Mouse (Mus musculus) heart, adult 18-20 months (tissue): ENCODE data around the gene Slc22a15. TPM values are rescaled to one million over a fixed set of nuclear protein-coding genes. Genes with fewer than 3 reads are reported as not detected.
A peak's percentile ranks its signal among the peaks of the same experiment; 100 is the strongest.

ENCODE experiments used
- DNase-seq, 2 experiments: peaks; one replicate each; pipeline ENCODE4 v3.0.0; 2021 to 2022; ENCODE audit warnings: mixed read lengths in 1 of 2
- total RNA-seq, 2 experiments: library from RNA; stranded (reverse); gene quantifications; 2 replicates each; pipeline ENCODE4 v1.2.3; 2021

Slc22a15 gene
- total RNA-seq, 2 experiments from 2014 or later, result 1.4 to 2.9 TPM

- no peak for DNase-seq
Observed at GRCm38 (mm10) chr3:101916525-101916924, 7.7 kb downstream of the Slc22a15 start.

DNA sequence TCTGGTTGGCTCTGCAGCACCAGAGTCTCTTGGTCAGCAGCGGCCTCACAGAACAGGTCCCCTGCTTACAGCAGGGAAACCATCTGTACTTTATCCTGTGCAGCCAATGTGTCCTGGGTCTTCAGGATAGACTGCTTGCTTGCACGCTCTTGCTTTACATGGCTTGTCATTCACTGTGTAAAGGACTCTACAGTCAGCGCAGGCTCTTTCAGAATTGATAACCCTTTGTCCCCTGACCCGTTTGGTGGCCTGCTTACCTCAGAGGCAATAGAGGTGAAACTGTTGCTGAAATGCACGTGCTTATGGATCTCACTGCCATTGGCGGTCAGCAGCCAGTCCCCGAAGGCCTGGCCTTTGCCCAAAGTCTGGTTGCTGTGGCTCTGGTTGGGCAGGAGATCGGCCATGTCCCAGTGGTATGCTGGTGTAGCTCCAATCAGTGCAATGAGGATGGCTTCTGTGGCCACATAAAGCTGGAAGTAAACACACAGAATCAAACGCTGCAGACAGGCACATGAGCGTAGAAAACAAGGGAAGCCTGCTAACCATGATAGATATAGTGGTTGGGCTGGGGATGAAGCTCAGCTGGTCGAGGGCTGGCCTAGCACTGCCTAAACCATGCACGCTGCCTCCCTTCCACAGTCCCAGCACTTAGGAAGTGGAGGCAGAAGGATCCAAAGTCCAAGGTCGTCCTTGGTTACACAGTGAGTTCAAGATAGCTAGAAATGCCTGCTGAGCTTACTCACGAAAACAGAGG lies 9.0 kb downstream of the Slc22a15 start:
- DNase-seq, result no peak

GRCm38 (mm10) chr3:101914266-101914665 lies 10.0 kb downstream of the Slc22a15 start:
- no peak for DNase-seq

- DNase-seq, result no peak
Observed at GRCm38 (mm10) chr3:101912041-101912440, 12.2 kb downstream of the Slc22a15 start.

GRCm38 (mm10) chr3:101907049-101907448 lies 17.2 kb downstream of the Slc22a15 start:
- DNase-seq, result no peak

DNA sequence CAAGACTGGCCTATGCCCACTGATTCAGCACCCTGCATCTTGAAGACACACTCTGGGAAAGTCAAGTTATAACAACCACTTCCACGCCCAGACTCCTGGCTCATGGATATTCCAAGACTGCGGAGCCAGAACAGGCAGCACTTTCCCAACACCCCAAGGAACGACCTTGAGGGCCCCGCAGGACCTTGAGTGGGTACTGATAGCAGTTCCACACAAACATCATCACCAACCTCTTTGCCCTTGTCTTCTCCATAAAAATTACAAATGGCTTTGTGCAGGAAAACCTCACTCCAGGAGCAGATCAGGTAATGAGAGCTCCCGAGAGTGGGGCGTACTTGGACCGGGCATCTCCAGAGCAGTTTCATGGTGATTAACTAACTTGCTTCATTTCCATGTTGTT lies 19.5 kb downstream of the Slc22a15 start:
- DNase-seq, result no peak

DNA sequence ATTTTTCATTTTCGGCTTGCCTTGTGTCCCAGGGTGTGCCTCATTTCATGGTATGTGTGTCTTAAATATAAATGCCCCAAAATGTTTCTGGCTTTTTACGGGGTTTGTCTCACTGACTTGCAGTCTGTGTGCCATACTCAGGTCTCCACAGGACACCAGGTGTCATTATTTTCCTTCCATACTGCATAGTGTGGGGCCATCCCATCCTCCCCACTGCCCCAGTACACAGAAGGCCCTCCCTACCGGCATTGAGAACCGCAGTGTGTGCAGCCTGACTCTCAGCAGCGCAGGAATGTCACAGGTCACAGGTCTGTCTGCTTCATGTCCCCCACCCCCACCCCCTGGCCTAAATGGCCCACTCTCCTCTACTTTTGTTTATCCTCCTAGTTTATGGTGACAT lies 21.2 kb downstream of the Slc22a15 start:
- no peak for DNase-seq

- no peak for DNase-seq
Observed at GRCm38 (mm10) chr3:101902344-101902743, 21.9 kb downstream of the Slc22a15 start.

DNA sequence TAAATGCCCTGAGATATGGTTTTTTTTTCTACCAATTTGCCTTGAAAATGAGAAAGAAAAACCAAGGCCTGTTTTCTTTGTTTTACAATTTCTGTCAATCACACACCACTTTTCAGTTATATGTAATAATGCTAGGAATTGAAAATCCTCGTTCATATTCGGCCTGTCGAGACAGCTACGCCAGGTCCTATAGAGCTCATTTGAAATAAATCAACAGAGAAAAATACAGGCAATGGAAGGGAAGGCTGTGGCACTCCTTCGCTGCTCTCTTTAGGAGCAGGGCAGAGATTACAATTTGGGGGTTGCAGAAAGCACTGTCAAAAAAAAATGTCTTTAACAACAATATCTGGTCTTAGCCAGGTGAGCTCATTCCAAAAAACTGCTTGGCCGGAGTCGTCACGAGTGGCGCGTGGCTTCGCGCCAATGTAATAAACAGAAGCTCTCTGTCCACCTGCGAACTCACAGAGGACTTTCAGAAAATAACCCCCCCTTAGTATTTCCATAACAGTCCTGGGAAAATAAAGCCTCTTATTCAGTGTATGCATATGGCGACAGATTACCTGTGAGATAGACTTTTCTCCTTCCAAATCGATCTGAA lies 26.8 kb downstream of the Slc22a15 start:
- DNase-seq, result no peak

DNA sequence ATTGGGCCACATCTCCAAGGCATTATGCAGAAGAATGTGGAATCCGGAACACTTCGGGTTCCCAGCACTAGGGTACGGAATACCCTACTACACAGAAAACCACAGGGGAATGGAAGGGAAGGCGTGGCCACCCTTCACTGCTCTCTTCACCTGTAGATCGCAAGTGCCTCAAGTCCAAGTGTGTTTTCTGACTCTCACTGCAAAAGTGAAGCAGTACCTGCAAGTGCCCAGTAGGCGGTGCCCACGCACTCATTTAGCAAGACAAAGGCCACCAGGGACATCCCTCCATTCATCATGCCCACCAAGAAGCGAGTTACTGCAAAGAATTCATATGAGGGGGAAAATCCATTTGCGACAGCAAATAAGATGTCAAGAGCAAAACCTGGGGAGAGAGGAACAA lies 27.4 kb downstream of the Slc22a15 start:
- peak; percentile 64 to 81 for DNase-seq

DNA sequence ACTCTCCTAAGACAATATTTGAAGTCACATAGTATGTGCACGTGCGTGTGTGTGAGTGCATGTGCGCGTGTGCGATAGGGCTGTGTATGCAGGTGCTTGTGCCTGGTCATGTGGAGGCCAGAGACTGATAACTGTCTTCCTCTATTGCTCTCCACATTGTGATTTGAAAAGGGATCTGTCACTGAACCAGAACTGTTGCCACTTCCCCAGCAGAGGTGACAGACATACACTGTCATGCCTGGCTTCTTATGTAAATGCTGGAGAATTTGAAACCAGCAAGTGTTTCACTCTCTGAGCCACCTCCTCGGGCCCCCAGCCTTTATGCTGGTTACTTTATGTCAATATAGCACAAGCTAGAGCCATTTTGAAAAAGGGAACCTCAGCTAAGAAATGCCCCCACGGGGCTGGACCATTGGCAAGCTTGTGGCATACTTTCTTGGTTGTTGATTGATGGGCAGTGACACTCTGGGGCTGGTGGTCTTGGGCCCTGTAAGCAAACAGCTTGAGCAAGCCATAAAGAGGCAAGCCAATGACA lies 28.8 kb downstream of the Slc22a15 start:
- no peak for DNase-seq

GRCm38 (mm10) chr3:101885591-101885990 lies 38.7 kb downstream of the Slc22a15 start:
- peak; percentile 49 to 59 for DNase-seq

DNA sequence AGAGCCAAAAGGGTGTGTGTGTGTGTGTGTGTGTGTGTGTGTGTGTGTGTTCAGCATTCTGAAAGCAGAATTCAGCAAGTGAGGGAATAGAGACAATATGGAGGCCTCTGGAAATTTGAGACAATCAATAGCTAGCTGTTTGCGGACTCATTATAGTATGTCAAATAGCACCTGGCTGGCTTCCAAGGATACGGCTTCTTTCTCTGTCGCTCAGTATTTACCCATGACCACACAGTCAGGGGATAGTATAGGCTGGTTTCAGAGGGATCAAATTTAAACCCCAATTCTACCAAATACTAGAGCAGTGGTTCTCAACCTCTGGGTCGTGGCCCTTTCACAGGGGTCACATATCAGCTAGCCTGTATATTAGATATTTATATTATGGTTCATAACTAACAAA lies 39.2 kb downstream of the Slc22a15 start:
- DNase-seq, result no peak

- DNase-seq, result no peak
Observed at GRCm38 (mm10) chr3:101883902-101884301, 40.4 kb downstream of the Slc22a15 start.

DNA sequence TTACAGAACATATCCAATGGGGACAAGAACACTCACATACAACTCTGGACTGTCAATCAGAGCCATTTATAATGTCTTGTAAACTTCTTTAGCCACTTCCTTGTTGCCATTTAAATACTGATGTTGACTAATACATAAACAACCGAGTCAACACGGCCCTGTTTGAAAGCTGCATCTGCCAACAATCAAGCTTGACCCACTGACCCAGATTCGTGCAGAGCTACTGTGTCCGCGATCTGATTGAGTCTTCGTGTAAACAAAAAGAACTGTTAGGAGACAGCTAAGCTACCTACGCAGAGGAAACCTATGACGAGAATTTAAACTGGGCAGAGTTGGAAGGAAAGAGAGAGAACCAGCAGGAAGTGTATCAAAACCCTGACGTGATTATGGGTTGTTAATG lies 42.5 kb downstream of the Slc22a15 start:
- no peak for DNase-seq

DNA sequence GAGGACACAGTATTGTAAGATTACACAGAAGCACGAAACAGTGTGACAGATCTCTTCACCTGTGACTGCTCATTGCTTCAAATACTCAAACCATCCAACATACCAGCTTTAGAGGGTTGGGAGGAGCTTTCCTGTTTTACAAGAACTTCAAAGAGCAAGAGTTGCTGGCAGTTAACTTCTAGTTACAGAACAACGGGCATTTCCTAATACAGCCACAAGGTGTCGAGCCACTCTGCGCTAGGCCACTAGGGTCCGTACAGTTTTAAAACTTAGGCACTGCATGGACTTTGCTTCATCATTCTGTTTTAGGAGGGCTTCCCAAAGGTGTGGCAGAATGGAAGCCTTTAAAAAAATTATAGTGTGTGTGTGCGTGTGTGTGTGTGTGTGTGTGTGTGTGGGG lies 43.4 kb downstream of the Slc22a15 start:
- no peak for DNase-seq

DNA sequence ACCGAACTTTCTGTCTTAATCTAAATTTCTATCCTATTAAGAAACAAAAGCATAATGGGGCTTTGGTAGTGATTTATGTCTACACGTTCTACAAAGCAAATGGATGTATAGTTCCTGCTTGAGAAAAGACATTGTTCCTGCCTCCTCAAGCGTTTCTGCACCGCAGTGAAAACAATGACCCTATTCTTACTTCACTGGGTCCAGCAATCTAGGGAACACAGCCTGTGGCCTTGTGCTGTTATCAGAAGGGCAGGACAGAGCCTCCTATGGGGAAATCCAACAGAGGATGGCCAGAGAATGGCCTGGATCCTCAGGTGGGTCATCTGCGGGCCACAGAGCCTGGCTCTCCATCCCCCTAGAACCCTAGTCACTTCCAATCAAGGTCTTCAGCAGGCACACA lies 46.1 kb downstream of the Slc22a15 start:
- no peak for DNase-seq

GRCm38 (mm10) chr3:101876459-101877285 lies 47.6 kb downstream of the Slc22a15 start:
- no peak for DNase-seq

DNA sequence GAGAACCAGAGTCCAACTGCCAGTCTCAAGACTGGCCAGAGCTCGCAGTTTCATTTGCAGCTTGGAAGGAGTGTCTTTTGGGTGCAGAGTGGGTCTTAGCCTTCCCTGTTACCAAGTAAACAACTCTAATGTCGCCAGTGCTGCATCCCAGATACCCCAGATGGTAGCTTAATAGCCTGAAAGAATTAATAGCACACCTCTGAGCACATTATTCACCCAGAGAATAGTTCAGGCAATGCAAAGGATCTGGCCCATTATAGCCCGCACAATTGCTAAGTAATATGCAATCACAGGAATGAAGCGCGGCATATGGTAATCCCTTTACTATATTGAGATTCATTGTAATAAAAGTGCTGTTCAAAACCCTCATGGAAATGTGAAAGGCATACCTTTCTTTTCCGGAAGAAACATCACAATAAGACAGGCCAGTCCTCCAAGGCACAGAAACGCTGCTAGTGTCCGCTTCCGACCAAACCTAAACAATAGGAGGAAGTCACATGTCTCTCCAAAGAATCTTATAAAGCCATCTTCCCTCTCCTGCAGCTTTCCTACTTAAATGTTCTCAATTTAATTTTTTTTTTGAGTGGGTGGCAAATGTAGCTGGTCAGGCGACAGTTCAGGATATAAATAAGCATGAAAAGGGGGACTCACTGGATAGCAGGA lies 48.9 kb downstream of the Slc22a15 start:
- DNase-seq, result peak in 1 of 2 experiments; percentile 37

- peak in 1 of 2 experiments; percentile 11 for DNase-seq
Observed at GRCm38 (mm10) chr3:101873061-101873675, 51.1 kb downstream of the Slc22a15 start.

DNA sequence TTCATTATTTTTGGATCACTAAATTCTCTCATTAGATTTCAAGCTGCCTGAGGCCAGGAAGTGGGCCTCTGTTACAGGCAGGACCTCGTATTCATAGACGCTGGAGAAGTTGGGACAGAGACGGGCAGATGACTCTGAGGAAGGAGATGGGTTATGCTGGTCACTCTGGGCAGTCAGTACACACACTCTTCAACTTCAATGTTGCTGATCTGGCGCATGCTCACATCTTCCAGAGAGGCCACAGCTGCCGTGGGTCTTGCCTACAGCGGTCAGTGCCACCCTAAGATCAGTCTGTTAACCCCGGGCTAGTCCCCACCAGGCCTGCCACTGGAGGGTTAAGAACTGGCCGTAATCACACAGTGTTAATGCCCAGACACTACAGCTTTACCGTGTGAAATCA lies 52.3 kb downstream of the Slc22a15 start:
- no peak for DNase-seq

GRCm38 (mm10) chr3:101867001-101867421 lies 57.2 kb downstream of the Slc22a15 start:
- DNase-seq, result no peak
